Mouse (Mus musculus) cerebellum, adult 9-10 months (tissue): ENCODE results near the gene Armh3.

Experiments
- DNase-seq: peaks from one replicate; pipeline ENCODE4 v3.0.0; 2022

Gene Armh3

DNA sequence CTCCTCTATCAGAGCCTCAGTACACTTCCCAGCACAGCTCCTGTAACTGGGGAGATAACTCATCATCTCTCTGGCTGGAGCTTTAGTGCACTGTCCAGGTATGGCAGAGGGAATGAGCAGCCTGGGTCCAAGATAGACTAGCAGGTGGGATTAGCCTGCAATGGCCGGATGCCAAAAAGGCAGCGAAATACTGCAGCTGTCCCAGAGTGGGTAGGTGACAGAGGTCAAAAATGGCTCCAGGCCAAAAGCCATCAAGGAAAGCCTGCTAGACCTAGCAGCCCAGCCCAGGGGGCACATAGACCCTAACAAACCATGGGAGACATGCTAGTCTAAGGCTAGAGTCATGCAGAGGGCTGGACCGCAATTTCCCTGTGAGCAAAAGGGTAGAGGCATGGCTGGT is 94.4 kb downstream of the Armh3 start:
- no peak for DNase-seq

DNA sequence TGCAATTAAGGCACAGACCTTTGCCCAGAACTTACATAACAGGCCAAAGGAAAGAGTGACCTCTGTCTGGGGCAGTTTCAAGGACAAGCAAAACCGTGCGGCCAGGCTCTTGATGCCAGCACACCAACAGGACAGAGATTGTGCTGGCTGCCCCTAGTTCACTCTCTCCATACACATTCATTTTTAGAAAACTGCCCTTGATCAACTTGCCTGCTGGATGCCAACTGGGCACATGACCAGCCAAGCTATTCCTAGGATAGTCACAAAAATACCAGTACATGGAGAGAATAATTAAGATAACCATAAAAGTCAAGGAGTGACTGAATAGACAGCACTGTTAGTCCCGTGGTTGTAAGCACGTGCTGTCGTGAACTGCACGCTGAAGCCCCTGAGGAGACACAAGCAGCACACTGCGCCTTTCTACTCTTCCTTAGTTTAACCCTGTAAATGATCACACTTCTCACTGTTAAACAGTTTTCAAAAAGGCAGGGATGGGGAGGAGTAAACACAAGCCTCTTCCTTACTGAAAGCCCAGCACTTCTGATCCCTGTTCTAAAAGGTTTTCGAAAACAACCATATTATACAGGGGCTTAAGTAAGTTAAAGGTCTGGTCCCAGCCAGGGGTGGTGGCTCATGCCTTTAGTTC is 95.8 kb downstream of the Armh3 start:
- peak; percentile 15 for DNase-seq

DNA sequence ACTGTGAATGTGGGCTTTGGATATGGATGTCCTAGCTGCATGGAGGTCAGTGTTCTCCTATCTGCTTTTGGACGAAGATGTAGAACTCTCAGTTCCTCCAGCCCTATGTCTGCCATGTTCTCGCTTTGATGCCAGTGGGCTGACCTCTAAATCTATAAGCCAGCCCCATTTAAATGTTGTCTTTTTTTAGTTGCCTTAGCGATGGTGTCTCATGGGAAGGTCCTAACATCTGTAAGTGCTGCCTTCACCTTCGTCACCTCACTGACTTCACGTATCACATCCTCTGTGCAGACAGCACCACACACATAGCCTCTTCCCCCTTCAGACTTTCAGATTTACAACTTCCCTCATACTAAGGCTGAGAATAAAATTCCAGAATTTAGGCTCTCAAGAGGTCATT is 97.5 kb downstream of the Armh3 start:
- DNase-seq: no peak

DNA sequence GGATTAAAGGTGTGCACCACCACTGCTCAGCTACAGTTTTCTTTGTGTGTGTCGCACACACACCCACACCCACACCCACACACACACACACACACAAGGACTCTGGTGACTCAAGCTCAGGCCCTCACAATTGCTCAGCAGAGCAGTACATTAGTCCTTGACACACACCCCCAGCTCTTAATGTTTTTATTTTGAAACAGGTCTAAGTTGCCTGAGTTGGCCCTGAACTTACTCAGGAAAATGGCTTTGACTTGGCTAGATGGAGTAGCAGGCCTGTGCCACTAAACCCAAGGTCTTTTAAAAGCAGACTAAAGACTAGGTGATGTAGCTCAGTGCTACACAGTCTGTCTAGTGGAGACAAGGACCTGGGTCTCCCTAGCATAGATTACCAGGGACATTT is 102.6 kb downstream of the Armh3 start:
- DNase-seq: no peak

DNA sequence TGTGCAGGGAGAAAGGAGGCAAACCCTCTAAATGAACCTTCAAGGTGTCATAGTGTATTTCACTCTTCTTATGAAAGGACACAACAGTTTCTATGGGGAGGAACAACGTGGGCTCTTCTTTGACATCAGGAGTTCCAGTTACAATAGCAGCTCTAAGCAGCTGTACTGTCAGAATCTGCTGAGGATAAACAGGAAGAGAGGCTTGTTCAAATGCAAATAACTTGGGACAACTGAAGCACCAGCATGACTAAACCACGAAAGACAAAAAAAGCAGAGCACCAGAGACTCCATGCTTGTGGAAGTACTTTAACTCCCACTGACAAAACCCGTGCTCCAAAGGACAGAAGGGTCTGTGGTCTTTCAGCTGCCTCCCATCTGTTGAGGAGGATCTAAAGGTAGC is 116.2 kb downstream of the Armh3 start:
- DNase-seq: no peak

DNA sequence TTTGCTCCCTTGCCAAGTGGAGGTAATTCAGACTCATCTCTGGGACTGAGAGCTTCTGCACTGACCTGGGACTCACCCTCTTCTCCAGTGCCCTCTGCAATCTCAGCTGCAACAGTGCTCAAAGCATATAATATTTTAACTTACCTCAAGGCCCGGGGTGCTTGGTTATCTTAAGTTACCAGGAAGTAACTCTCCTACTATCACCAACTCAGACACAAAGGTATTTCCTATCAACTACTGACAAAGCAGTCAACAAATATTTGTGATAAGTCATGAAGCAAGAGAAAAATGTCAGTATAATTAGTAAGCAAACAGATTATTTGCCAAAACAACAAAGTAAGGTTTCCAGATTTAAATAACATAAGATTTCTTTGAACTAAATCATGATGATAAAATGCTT is 125.0 kb downstream of the Armh3 start:
- DNase-seq: no peak

DNA sequence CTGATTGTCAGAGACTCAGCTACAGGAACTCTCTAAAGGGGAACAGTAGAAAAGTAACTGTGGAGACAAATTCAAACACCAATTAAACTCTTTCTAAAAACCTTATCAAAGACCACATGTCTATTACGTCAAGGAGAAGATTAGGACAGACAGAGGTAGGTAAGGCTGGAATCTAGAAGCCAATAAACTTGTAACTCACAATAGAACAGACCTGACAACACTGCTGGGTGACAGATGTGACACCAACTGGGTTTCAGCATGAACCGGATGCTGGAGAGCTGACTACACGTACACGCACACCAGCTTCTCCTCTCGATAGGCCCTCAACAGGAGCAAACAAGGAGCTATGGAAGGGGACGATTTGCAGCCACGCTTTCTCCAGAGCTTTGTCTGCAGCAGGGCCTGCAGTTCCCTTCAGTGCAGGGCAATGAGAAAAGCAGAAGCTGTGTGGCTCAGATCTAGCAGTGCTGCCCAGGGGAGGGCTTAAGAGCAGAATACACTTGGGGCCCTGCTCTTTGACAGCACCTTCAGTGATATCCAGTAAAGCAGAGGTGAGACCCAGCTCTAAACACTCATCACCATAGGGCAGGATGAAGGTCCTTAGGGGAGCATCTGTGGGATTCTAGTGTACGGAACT is 142.9 kb downstream of the Armh3 start:
- DNase-seq: no peak

DNA sequence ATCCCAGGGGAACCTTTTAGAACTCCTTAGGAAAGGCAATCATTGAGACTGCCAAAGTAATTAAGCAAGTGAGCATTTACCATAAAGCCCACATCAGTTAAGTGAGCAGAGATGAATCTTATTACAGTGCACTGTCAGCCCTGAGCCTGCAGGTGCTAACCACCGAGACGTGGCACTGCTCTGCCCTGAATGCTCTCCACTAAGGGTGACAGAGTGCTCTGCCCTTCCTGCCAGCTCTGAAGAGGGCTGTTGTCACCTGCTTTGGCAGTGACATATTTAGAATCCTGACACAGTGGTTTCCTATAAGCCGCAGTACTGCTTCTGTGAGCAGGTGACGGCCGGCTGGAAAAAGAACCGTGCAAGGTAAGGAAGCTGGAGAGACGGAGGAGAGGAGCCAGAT is 143.8 kb downstream of the Armh3 start:
- DNase-seq: no peak

DNA sequence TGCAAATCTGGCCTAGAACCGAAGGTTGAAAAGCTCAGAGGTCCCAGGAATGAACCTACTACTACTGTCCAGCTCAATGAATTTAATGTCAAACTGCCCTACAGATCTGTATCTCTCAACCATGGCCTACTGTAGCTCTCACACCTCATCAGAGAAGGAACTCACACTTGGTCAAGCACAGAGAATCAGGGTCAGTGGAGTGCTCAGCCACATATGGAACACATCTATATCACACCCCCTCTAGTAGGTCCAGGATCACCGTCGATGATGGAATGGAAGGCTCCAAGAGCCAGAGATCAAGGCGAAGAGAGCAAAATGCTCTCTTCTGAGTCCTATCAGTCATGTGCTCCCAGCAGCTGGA is 150.6 kb downstream of the Armh3 start:
- DNase-seq: no peak

DNA sequence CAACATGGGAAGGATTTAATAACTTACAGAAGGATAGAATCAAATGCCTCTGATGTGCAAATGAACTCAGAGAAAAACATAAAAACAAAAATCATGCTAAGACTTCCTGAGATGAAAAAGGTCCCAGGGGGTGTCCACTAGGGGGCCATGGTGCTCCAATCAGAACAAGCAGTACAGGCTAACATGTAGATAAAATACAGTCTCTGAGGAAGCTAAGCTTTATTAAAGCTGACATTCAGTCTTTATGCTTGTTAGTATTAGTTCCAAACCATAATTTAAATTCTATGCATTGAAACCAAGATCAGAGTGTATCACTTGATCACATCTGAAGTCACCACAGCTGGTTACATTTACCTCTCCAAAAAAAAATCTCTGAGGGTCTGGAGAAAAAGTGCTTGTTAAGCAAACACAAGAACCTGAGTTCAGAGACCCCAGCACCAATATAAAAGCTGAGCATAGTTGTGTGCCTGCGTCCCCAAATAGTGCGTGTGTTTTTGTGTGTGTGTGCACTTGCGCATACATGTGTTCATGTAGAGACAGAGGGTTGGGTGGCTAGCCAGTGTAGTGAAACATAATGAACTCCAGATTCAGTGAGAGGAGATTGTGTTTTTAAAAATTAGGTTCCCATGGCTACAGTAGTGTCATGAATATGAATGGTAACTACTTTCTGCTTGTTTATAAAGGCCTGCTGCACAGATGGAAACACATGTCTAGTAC is 151.1 kb downstream of the Armh3 start:
- DNase-seq: no peak

DNA sequence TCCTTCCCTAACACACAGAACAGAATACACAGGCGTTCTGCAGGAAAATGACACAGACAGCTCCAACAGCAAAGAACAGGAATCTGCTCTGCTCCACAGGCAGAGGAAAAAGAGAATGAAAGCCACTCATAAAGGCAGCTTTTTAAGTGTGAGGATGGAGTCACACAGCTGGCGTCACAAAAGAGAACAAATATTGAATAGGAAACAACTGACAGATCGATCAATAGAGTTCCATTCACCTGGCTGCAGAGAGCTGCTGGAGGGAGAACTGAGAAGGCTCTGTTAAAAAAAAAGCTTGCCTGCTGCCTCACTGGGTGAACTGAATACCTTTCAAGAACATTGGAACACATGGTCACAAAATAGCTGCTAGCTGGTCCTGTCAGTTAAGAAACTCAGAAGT is 154.1 kb downstream of the Armh3 start:
- DNase-seq: no peak

DNA sequence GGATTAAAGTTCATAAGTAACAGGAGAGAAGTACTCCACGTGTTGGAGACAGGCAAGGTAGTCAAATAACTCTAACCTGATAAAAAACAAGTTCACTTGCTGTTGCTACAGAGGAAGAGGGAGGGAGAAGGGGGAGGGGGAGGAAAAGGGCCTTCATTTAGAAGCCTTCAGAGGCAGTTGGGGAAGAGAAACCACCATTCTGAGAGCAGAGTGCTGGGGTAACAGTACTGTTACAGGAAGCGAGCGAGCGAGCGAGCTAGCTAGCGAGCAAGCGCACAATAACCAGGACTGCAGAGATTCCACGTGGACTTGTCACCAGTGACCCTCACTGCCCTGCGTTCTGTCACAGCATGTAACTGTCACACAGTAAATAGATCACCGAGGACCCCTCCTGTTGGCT is 154.9 kb downstream of the Armh3 start:
- no peak for DNase-seq

DNA sequence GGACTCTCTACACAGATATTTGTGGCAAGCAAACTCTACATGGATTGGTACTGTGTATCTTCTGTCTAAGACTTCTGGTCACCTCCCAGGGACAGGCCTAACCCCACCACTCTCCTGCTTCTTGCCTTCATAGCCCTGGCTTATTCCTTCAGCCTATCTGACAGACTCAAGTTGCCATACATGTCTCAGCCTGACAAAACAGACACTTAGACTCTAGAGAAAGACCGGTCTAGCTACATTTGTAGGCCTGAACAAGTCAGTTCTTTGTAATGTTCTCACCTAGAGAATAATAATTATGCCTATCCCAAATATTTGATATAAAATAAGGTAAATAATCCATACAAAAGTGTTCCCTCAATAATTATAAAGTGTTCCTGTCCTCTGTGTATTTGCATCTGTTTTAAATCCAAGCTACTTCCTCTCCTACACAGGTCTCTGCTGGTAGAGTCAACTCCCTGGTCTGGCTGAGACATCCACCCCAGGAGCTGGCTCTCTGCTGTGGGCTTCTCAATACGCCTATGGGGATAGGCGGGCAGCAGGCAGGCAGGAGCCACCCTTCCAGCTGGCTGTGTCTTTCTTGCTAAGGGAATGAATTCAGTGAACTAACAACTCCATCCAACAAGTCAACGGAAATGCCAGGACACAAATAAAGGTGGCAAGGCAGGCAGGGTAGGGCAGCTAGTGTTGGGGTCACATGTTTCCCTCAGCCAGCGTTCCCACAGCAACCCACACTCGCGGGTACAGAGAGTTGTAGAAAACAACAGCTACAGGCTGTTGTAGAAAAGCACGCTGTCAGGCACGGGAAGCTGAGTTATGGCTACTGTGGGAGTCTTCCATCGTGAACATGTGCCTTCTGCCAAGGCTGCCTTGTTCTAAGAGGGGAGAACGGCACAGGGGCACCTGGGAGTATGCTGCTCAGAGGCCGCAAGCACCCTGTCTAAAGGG is 161.0 kb downstream of the Armh3 start:
- DNase-seq: no peak

DNA sequence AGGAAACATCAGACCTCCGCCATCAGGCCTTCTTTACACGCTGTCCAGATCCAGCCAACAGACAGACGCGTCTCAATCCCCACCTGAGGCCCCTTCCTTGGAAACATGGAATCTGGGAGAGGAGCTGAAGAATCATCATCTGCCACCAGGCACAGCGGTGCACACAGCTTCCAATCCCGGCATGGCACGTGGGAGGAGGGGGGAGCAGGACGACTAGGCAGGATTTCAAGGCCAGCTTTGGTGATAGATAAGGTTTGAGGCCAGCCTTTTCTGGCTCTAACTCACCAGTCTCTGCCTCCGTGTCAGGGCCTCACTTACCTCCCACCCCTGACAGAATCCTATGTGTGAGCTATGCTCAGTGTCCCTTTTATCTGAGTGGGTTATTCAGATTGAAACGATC is 162.8 kb downstream of the Armh3 start:
- DNase-seq: no peak

DNA sequence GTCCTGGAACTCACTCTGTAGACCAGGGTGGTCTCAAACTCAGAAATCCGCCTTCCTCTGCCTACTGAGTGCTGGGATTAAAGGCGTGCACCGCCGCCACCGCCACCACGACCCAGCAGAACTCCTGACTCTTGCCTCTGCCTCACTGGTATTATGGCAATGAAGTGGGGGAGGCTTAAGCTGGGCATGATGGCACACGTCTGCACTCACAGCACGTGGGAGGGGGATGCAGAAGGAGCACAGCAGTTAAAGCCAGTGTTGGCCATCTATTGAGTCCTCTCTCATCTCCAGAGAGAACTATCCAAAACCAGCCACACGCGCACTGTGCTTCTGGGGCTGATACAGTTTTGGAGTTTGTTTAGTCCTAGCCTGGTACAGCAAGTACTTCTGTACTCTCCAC is 164.6 kb downstream of the Armh3 start:
- no peak for DNase-seq

DNA sequence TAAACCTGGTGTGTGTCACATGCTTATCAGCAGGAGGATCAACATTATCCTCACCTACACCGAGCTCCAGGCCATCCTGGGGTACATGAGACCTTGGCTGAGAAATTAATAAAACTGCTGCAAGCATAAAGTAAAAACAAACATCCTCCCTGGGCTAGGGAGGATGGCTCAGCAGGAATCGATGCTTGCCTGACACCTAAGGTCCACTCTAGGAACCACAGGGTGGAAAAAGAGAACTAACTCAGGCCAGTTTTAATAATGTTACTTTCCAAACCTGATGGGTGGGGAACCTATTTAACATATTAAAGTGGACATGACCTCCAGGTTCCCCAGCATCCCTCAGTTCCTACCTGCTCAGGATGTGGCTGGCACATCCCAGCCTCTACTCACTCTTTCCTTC is 167.6 kb downstream of the Armh3 start:
- DNase-seq: no peak

DNA sequence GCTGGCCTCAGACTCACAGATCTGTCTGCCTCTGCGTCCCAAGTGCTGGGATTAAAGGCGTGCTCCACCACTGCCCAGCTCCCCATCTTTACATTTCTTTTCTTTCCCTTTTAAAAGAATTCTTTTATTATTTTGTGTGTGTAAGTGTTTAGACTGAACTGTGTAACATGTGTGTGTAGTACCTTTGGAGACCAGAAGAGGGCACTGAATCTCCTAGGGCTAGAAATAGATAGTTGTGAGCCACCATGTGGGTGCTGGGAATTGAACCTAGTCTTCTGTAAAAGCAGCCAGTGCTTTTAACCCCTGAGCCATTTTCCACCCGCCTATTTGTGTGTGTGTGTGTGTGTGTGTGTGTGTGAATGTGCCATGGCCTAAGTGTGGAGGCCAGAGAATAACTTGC is 170.6 kb downstream of the Armh3 start:
- DNase-seq: no peak

DNA sequence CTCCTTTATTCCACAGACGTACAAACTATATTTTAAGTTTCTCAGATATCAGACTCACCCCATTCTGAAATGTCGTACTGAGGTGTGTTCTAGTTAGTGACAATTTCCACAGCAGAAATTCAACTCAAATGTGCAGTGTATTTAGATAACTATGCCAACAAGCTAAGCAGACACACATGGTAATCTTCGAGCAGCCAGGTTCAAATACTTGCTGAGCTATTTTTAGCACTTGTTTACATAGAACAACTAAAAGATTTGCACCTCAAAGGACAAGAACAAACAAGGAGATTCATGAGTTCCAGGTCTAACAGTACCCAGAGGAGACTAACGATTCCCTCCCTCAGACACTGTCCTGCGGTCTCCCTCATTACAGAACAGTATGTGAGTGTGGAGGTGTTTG is 171.2 kb downstream of the Armh3 start:
- DNase-seq: no peak

DNA sequence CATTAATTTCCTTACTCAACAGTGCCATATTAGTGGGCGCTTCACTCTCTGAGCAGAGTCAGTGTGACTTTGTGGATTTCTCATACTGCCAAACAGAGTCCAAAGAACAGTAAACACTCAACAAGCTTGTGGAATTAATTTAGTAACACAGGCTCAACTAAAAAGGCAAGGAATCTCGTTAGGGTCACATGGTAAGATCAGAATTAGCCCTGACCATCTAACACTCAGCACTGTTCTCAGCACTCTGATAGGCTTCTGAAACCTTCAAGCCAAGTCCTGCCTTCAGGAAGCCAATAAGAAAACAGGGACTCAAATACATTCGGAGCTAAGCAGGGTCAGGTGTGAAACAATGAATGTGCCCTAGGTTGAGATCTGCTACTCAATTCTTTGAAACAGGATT is 172.1 kb downstream of the Armh3 start:
- DNase-seq: no peak

DNA sequence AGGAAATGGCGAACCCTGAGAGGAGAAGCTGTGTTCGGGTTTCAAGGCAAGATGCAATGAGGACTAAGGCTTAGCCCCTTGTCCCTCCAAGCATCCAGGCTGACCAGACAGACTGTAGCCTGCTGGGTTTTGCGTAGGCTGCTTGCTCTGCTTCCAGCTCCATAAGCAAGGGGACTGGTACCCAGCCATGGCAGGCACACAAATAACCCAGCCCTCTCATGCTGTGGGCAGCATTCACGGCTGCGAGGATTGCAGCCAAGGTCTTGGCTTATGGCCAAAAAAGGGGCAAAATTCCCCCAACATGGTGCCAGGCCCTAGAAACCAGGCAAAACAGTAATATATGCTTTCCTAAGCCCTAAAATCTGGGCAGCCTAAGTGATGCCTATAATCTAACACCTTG is 176.5 kb downstream of the Armh3 start:
- DNase-seq: peak; percentile 40

DNA sequence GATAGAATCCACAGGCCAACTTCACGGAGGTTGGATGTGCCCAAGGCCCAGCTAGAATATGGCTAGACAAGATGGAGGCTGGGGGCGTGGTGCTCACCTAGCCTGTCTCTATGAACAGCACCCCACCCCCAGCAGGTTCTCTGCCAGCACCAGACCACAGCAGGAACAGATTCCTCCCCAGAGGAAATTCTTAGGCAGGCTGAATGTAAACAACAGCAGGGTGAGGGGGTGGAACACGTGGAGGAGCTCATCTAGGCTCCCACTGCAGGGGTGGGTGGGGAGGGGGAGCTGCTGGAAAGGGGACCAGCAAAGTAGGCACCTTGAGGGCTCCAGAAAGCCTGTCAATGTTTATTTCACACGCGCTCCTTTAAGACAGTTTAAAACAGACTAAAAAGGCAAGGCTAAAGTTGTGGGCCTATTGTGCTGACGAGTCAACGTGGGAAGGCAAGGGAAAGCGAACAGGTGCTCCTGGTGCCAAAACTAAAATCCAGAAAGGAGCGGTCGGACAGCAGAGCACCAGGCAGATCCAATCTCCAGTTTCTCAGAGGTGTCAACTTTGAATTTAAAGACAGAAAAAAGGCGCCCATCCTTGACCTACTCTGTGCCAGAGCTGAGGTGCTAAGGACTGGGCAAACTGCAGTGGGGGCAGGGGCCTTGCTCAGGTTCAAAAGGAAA is 180.3 kb downstream of the Armh3 start:
- no peak for DNase-seq

DNA sequence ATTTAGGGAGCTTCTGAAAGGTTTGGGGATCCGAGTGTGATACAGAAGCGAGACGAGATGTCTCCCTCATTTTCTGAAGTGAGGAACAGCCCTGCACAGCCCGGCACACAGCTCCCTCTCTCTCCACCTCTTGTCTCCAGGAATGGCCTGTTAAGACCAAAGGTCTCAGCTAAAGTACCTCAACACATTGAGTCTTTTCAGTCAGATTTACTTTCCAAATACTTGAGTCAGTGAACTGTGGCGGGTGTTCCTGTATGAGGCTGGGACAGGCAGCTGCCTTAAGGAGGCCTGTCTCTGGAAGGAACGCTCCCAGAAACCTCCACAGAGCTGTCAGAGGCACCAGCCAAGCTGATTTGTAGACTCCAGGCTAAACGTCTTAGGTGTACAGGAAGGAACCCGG is 181.6 kb downstream of the Armh3 start:
- no peak for DNase-seq

DNA sequence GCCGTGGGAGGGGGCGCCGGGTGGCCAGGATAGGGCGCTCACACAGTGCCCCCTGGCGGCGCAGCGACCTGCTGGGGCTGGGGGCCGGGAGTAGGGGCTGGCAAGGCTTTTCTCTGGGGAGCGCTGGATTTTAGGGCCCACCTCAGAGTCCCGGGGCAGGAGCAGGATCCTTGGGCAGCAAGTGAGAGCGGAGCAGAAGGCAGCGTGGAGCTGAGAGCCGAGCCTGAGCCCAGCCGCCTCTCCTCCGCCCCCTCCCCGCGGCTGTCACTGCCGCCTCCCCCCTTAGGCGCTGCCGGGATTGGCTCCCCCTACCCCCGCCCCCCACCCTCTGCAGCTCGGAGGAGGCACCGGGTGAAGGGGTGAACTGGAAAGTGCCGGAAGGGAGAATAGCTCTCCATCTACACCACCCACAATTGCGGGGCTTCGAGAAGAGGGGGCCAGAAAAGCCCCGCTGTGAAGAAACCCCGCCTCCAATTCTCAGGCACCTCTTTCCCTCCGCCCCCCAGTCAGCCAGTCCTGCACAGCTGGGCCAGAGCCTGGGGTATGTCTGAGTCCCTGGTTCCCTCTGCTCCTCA is 182.4 kb downstream of the Armh3 start, which contains the start of gene Kcnip2:
Kcnip2 (minus strand) TSS at position 231 of the 575 bp plus-strand sequence.
- DNase-seq: no peak
